Mouse (Mus musculus): ENCODE measurements around the gene Spaca9. TPM values are rescaled to one million over a fixed set of nuclear protein-coding genes. Genes with fewer than 3 reads are reported as not detected.

Gene Spaca9
- total RNA-seq, 4 experiments from 2014 or later, result not detected

GRCm38 (mm10) chr2:28671438-28671837 lies 28.1 kb downstream of the Spaca9 start:
- no peak for DNase-seq (ENCODE audit: low spot score in 2 of 2)

GRCm38 (mm10) chr2:28665818-28666217 lies 33.7 kb downstream of the Spaca9 start:
- no peak for DNase-seq (ENCODE audit: low spot score in 2 of 2)

GRCm38 (mm10) chr2:28662891-28663290 lies 36.6 kb downstream of the Spaca9 start:
- DNase-seq (ENCODE audit: low spot score in 2 of 2), result no peak

- no peak for DNase-seq (ENCODE audit: low spot score in 2 of 2)
Measured at GRCm38 (mm10) chr2:28656216-28656615, 43.3 kb downstream of the Spaca9 start.

- no peak for DNase-seq (ENCODE audit: low spot score in 2 of 2)
Measured at GRCm38 (mm10) chr2:28654295-28654694, 45.2 kb downstream of the Spaca9 start.

GRCm38 (mm10) chr2:28653351-28653750 lies 46.2 kb downstream of the Spaca9 start:
- no peak for DNase-seq (ENCODE audit: low spot score in 2 of 2)

GRCm38 (mm10) chr2:28650526-28650925 lies 49.0 kb downstream of the Spaca9 start:
- peak in 1 of 2 experiments; percentile 9 for DNase-seq (ENCODE audit: low spot score in 2 of 2)

- DNase-seq (ENCODE audit: low spot score in 2 of 2), result no peak
Measured at GRCm38 (mm10) chr2:28643081-28643480, 56.4 kb downstream of the Spaca9 start.

Small RNA genes within 50 kb of the gene (microRNA-seq; reads per million reads assigned to microRNA genes)
- gene Mir3088, result not detected

Other genes with a start within 250 kb of the Spaca9 start
- gene 1700007K13Rik, start 233.4 kb downstream of the Spaca9 start, total RNA-seq (2022), result not detected
- gene Mrps2, start 231.7 kb downstream of the Spaca9 start, total RNA-seq (2022), result 10 to 100 TPM; 22.3 to 24.7 (median 23.9) TPM
- under 1 TPM; 0.36 to 0.99 (median 0.62) TPM for gene Gbgt1, start 202.8 kb downstream of the Spaca9 start, total RNA-seq (2022)
- gene Gm10134, start 193.6 kb downstream of the Spaca9 start, total RNA-seq (2022), result 1 to 10 TPM in 1 of 4 experiments, not detected in 3; 1.6 TPM
- 10 to 100 TPM in 2 of 4 experiments, 1 to 10 TPM in 2; 8.1 to 11.1 (median 9.4) TPM for gene Ralgds, start 186.6 kb downstream of the Spaca9 start, total RNA-seq (2022)
- not detected for gene Cel, start 136.3 kb downstream of the Spaca9 start, total RNA-seq (2022)
- 1 to 10 TPM; 6.5 to 8.2 (median 7.4) TPM for gene Gtf3c5, start 116.0 kb downstream of the Spaca9 start, total RNA-seq (2022)
- not detected for gene Gfi1b, start 77.7 kb downstream of the Spaca9 start, total RNA-seq (2022)
- gene Tsc1, start 58.5 kb downstream of the Spaca9 start, total RNA-seq (2022), result 10 to 100 TPM; 43.1 to 59.9 (median 45.4) TPM
- not detected for gene Ak8, start 437 bp upstream of the Spaca9 start, total RNA-seq (2022)
- gene Gtf3c4, start 140.6 kb upstream of the Spaca9 start, total RNA-seq (2022), result 10 to 100 TPM; 12.3 to 14.7 (median 13.7) TPM
- 1 to 10 TPM; 3.8 to 6.7 (median 5.5) TPM for gene Ddx31, start 140.7 kb upstream of the Spaca9 start, total RNA-seq (2022)
- gene Barhl1, start 216.9 kb upstream of the Spaca9 start, total RNA-seq (2022), result not detected